Mouse (Mus musculus) mature B cell (primary cell): ENCODE results near the gene Synj2.

Experiments
- in situ Hi-C: fragments of 300-500 bp; cut with MboI; formaldehyde crosslinking; loops from 2 replicates; pipeline ENCODE4 v1.14.3; 2019

The Synj2 gene

DNA sequence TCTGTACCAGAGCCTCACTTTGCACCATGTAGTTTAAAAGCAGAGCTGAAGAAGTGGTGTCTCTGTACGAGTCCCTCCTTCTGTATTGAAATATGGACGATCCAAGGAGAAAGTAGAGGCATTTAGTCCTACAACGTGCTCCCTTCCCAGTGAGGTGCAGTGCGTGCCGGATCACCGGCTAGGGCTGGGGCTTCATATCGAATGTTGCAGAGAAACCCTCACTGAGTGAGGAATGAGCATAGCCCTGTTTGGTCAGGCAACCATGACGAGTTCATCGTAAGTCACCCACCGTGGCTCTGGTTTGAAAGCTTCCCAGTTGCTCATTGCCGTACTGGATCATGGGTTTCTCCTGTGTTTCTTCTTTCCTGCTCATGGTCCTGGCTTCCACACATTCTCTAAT, 95.8 kb downstream of the Synj2 start:
- in situ Hi-C loops: no loop called here

DNA sequence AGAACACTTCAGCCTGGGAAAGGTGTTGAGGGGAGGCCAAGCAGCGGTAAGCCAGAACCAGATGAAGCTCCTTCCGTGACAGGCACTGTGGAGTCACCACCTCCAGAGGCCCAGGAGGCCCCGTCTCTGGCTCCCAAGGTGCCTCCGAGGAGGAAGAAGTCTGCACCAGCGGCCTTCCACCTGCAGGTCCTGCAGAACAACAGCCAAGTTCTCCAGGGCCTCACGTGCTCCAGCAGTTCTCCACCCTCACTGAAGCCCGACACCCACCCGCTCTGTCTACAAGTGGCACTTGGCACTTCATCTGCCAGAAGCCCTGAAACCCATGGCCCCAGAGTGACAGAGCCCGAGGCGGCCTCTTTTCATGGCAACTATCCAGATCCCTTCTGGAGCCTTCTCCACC, 96.4 kb downstream of the Synj2 start:
- in situ Hi-C loops: no loop called here

DNA sequence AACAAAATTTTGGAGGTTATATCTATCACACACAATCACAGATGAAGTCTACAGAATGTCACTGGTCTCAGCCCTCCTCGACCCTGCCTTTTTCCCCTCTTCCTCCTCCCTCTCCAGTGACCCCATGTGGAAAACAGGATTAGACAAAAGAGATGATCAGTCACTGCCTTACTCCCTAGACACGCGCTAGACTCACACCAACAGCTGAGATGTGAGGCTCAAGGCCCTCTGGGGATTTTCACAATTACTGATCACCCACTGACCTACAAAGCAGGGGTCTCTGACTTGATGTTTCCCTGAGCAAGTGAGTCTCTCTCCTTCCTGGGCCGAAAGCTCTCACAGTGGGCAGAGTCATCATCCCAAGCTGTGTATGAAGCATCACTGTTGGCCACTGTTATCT, 111.7 kb downstream of the Synj2 start:
- in situ Hi-C loops: no loop called here

DNA sequence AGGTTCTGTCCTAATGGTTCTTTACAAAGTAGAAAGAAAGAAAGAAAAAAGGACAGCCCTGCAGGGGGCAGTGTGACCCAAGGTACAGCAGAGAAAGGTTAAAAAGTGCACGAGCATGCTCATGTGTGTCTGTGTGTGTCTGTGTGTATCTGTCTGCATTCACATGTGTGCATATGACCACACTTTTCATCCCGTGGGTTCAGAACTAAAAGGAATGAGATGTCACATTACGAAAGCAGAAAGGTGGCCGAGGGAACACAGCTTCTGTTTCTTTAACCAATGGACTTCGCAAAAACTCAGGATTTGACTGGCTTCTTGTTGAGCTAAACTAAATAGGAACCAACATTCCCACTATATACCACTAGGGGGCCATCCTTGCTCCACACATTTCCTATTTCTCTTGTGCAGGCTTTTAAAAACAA, 113.9 kb downstream of the Synj2 start:
- in situ Hi-C loops: no loop called here

DNA sequence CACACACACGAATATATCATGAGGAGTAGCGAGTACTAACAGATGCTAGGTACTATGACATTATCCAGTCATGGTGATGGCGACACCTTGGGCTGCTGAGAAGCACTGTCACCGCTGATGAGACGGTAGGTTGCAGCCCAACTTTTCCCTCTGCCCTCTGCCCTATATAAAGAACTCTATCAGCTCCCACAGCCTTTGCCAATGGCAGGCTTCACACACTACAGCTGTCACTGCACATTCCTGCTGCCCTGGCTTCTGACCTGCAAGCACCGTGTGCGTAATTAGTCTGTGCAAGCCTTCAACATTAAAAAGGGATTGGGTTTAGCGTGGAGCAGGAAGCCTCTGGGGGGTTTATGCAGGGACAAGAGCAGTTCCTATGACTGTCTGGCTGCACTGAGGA, 121.7 kb downstream of the Synj2 start:
- in situ Hi-C loops: no loop called here

DNA sequence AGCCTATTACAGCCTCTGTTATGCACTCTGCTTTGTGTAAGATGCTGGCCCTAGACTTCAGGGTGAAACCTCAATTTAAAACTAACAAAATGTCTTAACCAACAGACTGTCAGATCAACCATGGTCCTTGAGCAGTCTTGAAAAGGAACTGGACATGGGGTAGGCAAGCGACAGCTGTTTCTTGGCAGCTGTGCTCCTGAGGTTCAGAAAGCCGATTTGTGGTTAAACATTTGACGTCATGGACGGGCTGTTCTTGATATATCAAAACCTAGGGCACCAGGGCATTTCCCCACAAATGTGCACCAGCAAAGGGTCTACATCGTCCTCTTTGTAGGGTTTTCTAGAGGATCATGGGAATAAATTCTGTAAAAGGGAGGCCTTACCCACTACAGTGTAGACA, 122.5 kb downstream of the Synj2 start:
- in situ Hi-C loops: no loop called here

DNA sequence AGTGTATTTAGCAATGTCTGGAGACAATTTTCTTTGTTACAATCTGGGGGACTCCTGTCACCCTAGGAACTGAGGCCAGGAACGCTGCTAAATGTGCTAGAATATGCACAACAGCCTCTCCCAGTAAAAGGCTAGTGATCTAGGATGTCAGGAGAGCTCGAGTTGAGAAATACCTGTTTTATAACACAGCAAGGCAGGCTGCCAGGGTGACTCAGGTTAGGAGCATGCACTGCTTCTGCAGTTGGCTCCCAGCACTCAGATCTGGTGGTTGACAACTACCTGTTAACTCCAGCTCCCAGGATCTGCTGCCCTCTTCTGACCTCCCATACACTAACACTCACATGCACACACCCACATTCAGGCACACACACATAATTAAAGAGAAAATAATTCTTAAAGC, 124.9 kb downstream of the Synj2 start:
- in situ Hi-C loops: no loop called here

DNA sequence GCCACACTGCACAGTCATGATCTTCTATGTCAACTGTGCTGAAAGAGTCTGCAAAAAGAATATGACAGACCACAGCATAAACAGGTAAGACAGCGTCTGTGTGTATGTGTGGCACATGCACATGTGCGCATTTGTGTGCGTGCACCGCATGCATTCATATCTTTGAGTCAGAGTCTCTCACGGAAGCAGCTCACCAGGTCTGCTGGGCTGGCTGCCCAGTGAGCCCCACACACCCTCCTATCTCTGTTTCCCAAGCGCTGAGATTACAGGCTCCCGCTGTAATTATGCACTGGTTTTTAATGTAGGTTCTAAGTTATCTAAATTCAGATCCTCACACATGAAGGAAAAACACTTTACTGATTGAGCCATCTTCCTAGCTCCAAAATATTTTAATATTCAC, 126.5 kb downstream of the Synj2 start:
- in situ Hi-C loops: no loop called here

DNA sequence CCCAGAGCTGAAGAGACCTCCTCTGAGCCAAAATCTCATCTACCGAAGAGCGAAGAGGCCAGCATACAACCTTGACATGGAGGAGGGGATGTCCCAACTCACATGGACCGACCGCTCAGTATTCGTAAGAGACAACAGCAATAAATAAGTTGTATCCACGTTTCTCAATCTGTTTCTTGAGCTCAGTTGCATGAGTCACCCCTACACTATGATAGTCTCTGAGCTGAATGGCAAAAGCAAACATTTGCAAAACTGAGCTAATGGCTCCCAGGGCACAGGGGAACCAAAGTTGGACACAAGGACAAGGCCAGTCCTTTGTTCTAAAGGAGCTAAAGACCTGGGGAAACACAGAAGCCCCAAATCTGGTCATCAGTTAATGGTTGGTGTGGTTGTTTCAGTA, 128.8 kb downstream of the Synj2 start:
- in situ Hi-C loops: no loop called here

DNA sequence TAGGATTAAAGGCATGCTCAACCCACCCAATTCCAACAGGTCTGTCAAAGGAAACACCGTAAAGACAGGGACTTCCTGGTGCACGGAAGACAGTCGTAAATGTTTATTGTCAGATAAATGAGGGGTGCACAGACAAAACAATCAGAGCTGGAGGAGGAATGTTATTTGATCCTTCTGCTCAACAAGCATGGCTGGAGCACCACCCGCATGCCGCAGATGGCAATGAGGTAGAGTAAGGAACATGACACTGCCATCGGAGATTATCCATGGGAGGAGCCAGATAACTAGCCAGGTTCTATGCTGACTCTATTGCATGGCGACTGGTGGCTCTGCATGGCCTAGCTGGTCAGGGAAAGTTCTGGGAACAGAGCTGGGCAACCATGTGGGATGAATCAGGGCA, 132.3 kb downstream of the Synj2 start:
- in situ Hi-C loops: no loop called here

DNA sequence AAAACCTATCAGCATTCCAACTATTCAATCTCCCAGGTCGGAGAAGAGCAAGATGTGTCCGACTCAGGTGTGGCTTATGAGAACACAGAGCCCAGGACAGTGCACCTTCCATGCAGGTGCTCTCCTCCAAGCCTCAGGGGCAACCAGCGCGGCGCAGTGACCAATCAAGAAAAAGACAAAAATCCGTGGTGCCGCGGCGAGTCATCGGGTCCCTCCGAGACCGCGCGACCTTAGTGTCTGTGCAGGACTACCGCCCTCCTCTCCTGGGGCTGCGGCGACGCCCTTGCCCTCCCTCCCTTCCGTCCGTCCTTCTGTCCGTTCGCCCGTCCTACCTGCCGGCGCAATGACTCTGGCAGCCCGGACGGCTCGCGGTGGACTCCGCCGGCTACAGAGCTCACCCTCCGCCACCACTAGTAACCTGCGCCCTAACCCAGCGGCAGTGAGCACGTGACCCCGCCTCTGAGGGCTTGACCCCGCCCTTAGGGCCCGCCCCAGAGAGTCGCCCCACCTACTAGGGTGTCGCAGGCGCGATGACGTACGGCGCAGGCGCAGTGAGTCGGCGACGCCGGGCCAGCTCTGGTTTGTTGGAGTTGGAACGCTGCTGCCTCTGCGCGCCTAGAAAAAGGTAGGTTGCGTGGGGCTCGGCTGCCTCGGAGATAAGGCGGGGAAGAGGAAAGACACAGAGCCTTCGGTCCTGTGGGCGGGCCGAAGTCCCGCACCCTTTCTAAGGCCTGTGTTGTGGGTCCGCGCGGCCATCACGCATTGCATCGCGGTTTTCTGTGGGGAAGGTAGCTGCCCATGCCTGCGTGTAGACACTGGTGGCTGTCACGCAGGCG, 138.4 kb downstream of the Synj2 start, which contains the start of the genes Serac1 and Gtf2h5:
Serac1 (minus strand) TSS at position 455 of the 836 bp plus-strand sequence.
Gtf2h5 (plus strand) TSS at position 500 of the 836 bp plus-strand sequence.
- in situ Hi-C loops: no loop called here

DNA sequence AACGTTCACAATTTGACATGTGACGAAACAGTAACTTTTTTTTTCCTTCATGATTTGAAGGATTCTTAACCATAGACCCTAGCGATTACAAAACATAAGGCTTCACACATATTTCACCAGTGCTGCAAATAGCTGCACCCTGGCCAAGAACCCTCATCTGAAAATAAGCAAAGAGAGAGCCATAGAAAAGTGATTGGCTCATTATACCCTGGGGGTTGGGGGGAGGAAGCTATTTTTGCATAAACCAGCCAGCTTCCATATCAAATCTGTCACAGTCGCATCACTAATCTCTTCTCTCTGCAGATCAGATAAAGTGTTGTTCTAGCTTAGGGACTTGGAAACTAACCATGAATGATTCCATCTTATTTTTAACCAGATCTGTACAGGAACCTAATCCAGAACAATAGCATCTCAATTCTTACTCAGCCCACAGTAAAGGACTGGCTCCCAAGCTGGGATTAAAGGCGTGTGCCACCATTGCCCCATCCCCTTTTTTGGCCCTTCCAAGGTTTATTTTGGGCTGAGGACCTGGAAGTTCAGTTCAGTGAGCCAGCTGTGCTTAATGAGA, 142.3 kb downstream of the Synj2 start:
- in situ Hi-C loops: no loop called here

DNA sequence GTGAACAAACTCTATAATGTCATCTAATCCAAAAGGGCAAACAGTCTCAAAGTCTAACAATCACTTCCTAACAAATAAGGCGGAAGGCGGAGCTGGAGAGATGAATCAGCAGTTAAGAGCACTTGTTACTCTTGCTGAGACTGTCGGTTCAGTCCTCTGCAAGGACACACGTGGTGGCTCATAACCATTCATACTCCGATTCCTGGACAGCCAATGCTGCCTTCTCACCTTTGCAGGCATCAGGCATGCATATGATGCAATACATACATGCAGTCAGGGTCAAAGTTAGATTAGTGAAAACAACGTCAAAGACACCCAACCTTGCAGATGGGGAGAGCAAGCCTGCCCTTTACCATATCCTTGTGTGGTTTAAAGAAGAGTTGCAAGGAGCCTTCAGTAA, 150.5 kb downstream of the Synj2 start:
- in situ Hi-C loops: no loop called here
